Mouse (Mus musculus) thymus, postnatal 25 days (tissue): ENCODE measurements around the gene Ppp1r14d.

Experiments used
- DNase-seq: peaks from one replicate; pipeline ENCODE4 v3.0.0; 2022

The Ppp1r14d gene

DNA sequence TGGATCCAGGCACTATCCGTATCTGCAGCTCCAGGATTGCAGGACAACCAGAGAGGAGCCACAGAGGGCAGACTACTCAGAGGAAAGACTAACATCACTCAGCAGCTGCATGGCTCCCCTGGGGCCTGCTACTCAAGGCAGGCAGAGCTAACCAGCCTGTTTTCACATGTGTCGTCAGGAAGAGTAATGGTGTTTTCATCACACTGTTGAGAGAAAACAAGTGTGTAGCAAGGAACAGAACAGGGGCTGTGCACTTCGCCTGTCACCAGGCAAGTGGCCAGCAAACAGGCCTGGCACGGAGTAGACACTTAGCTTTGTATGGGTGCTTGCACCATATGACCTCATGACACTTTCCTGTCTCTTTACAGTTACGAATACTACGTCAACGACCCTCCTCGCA lies 58.1 kb downstream of the Ppp1r14d start:
- DNase-seq, result no peak

GRCm38 (mm10) chr2:119170282-119170681 lies 59.4 kb downstream of the Ppp1r14d start:
- DNase-seq, result no peak
